Mouse (Mus musculus): Measurements from ENCODE around the gene Prc1. TPM values are rescaled to one million over a fixed set of nuclear protein-coding genes. Genes with fewer than 3 reads are reported as not detected.

Prc1 gene
- polyA plus RNA-seq, 1 experiment from 2014 or later, result 263 TPM

DNA sequence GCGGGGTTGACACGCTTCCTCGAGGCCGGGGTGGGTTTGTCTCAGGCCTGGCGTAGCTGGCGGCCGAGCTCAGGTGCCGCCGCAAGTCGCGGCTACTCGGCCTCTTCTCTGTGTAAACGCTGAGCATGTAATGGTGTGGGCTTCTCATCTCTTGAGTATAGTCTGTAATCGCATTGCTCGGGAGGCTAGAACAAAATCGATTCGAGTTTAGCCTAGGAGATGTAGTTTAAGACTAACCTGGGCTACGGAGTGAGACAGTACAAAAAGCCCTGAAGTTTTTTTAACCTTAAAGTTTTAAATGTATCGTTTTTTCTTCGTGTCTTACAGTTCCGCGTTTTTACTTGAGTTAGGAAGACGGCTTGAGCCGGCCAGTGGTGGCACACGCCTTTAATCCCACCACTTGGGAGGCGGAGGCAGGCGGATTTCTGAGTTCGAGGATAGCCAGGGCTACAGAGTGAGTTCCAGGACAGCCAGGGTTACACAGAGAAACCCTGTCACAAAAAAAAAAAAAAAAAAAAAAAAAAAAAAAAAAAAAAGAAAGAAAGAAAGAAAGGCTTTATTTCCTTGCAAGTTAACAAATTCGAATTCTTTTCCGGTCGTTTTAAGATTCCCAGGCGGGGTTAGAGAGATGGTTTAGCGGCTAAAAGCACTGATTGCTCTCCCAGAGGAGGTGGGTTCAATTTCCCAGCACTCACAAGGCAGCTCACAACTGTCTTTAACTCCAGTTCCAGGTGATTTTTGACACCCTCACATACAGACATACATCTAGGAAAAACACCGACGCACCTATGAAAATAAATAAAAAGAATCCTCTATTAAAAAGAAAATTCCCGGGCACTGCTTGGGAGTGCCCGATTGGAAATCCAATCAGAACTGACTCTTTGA lies 756 bp downstream of the Prc1 start:
- peaks cover 12% of the 10 kb centered on the region; the same call in 1 of the 2 replicates for H3K4me1 ChIP-seq (replicated peaks; ENCODE audit: control insufficient read depth, insufficient read depth, low read length)
- peak overlapping the region; percentile 75 for H3K27ac ChIP-seq (ENCODE audit: low read depth, low read length)
- ATAC-seq (replicated peaks; ENCODE audit: low FRiP score) (peak; percentile 63), DNase-seq (ENCODE audit: low spot score) (no peak)
- H3K9me3 ChIP-seq (ENCODE audit: control insufficient read depth, low read length), result no peaks in the 10 kb centered on the region
- H3K9ac ChIP-seq (ENCODE audit: low read length), result peak overlapping the region; percentile 78
- WGBS, result 11% methylated on average over 37 of the region's 37 CpGs
- H3K36me3 ChIP-seq (ENCODE audit: control insufficient read depth, insufficient read depth, low read length), result peaks cover under 1% of the 10 kb centered on the region; the same call in 1 of the 2 replicates
- H3K4me2 ChIP-seq (ENCODE audit: low read depth, low read length, severe bottlenecking), result peak overlapping the region; percentile 37
- H3K27me3 ChIP-seq (ENCODE audit: control insufficient read depth, insufficient read depth, low read length), result no peaks in the 10 kb centered on the region
- H3K4me3 ChIP-seq (ENCODE audit: low read depth, low read length), result peak overlapping the region; percentile 92

- Histone ChIP-seq H3K27ac (ENCODE audit: low read depth, low read length) (no peak overlapping the region), H3K27me3 (ENCODE audit: control insufficient read depth, insufficient read depth, low read length) (no peaks in the 10 kb centered on the region), H3K4me3 (ENCODE audit: low read depth, low read length) (no peak overlapping the region), H3K4me1 (replicated peaks; ENCODE audit: control insufficient read depth, insufficient read depth, low read length) (peaks cover 12% of the 10 kb centered on the region; the same call in 1 of the 2 replicates), H3K9me3 (ENCODE audit: control insufficient read depth, low read length) (no peaks in the 10 kb centered on the region), H3K9ac (ENCODE audit: low read length) (peak overlapping the region; percentile 20), H3K36me3 (ENCODE audit: control insufficient read depth, insufficient read depth, low read length) (peaks cover 10% of the 10 kb centered on the region; the same call in 1 of the 2 replicates), H3K4me2 (ENCODE audit: low read depth, low read length, severe bottlenecking) (no peak overlapping the region)
- ATAC-seq (replicated peaks; ENCODE audit: low FRiP score) (no peak), DNase-seq (ENCODE audit: low spot score) (no peak)
- 89% methylated on average over 6 of the region's 6 CpGs for WGBS
These were observed 2.2 kb downstream of the Prc1 start for GRCm38 (mm10) chr7:80296462-80296861.

DNA sequence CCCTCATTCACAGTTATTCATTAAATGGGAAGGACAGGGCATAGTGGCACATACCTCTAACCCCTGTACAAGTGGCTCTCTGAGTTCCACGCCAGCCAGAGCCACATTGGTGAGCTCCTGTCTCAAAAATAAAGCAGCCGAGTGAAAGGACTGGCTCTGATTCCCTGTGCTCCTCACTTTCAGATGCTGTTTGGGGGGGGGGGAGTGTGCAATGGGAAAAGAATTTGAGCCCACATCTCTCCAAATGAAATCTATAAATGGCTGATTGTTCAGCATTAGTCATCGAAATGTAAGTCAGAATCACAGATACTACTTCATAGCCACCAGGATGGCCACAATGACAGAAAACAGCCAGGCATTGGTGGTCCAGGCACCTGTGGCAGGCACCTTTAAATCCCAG lies 2.8 kb downstream of the Prc1 start:
- Histone ChIP-seq H3K36me3 (ENCODE audit: control insufficient read depth, insufficient read depth, low read length) (peaks cover 12% of the 10 kb centered on the region; the same call in 1 of the 2 replicates), H3K27ac (ENCODE audit: low read depth, low read length) (no peak overlapping the region), H3K4me3 (ENCODE audit: low read depth, low read length) (no peak overlapping the region), H3K4me2 (ENCODE audit: low read depth, low read length, severe bottlenecking) (no peak overlapping the region), H3K4me1 (replicated peaks; ENCODE audit: control insufficient read depth, insufficient read depth, low read length) (peaks cover 12% of the 10 kb centered on the region; the same call in 1 of the 2 replicates), H3K27me3 (ENCODE audit: control insufficient read depth, insufficient read depth, low read length) (no peaks in the 10 kb centered on the region), H3K9me3 (ENCODE audit: control insufficient read depth, low read length) (no peaks in the 10 kb centered on the region), H3K9ac (ENCODE audit: low read length) (no peak overlapping the region; the same call in 1 of the 2 replicates)
- no peak for ATAC-seq (replicated peaks; ENCODE audit: low FRiP score)
- 89% methylated on average over 3 of the region's 3 CpGs for WGBS
- DNase-seq (ENCODE audit: low spot score), result no peak

- Histone ChIP-seq H3K9me3 (ENCODE audit: control insufficient read depth, low read length) (no peaks in the 10 kb centered on the region), H3K27ac (ENCODE audit: low read depth, low read length) (no peak overlapping the region), H3K4me1 (replicated peaks; ENCODE audit: control insufficient read depth, insufficient read depth, low read length) (peaks cover 12% of the 10 kb centered on the region; the same call in 1 of the 2 replicates), H3K36me3 (ENCODE audit: control insufficient read depth, insufficient read depth, low read length) (peaks cover 15% of the 10 kb centered on the region; the same call in 1 of the 2 replicates), H3K4me2 (ENCODE audit: low read depth, low read length, severe bottlenecking) (no peak overlapping the region), H3K27me3 (ENCODE audit: control insufficient read depth, insufficient read depth, low read length) (no peaks in the 10 kb centered on the region), H3K4me3 (ENCODE audit: low read depth, low read length) (no peak overlapping the region), H3K9ac (ENCODE audit: low read length) (no peak overlapping the region)
- WGBS, result 95% methylated on average over 4 of the region's 4 CpGs
- DNase-seq (ENCODE audit: low spot score) (no peak), ATAC-seq (replicated peaks; ENCODE audit: low FRiP score) (no peak)
These were observed 4.5 kb downstream of the Prc1 start for GRCm38 (mm10) chr7:80298754-80299153.

DNA sequence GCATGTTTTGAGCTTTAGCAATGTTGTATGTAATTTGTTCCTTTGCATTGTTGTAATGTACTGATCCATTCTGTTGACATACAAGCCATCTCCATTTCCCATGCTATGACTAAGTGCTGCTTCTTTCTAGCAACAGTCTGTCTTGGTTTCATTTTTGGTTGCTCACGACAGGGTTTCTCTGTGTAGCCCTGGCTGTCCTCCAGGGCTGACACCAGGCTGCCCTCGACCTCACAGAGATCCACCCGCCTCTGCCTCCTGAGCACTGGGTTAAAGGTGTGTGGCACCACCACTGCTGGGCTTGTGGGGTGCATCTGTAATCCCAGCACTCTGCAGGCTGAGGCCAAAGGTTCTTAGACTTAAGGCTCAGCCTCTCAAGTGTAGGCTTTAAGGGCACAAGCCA lies 5.3 kb downstream of the Prc1 start:
- no peak overlapping the region for H3K9ac ChIP-seq (ENCODE audit: low read length)
- H3K27me3 ChIP-seq (ENCODE audit: control insufficient read depth, insufficient read depth, low read length), result no peaks in the 10 kb centered on the region
- H3K4me2 ChIP-seq (ENCODE audit: low read depth, low read length, severe bottlenecking), result no peak overlapping the region
- DNase-seq (ENCODE audit: low spot score) (no peak), ATAC-seq (replicated peaks; ENCODE audit: low FRiP score) (no peak)
- H3K4me3 ChIP-seq (ENCODE audit: low read depth, low read length), result no peak overlapping the region
- no peaks in the 10 kb centered on the region for H3K9me3 ChIP-seq (ENCODE audit: control insufficient read depth, low read length)
- peaks cover 12% of the 10 kb centered on the region; the same call in 1 of the 2 replicates for H3K4me1 ChIP-seq (replicated peaks; ENCODE audit: control insufficient read depth, insufficient read depth, low read length)
- H3K36me3 ChIP-seq (ENCODE audit: control insufficient read depth, insufficient read depth, low read length), result peaks cover 15% of the 10 kb centered on the region; the same call in 1 of the 2 replicates
- H3K27ac ChIP-seq (ENCODE audit: low read depth, low read length), result no peak overlapping the region
- 96% methylated on average over 3 of the region's 3 CpGs for WGBS

DNA sequence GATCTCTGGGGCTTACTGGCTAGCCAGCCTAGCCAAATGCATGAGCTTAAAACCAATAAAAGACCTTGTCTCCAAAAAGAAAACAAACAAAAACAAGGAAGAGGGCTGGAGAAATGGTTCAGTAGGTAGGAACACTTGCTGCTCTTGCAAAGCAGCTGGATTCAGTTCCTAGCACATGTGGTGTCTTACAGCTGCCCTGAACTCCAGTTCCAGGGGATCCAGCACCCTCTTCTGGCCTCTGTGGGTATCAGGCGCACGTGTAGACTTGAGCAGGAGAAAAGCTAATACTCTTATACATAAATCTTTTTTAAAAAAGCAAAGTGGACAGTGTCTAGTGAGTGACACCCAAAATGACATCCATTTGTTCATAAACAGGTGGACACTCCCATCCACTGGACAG lies 7.3 kb downstream of the Prc1 start:
- Histone ChIP-seq H3K36me3 (ENCODE audit: control insufficient read depth, insufficient read depth, low read length) (peaks cover 21% of the 10 kb centered on the region; the same call in 1 of the 2 replicates), H3K4me3 (ENCODE audit: low read depth, low read length) (no peak overlapping the region), H3K9me3 (ENCODE audit: control insufficient read depth, low read length) (no peaks in the 10 kb centered on the region), H3K4me1 (replicated peaks; ENCODE audit: control insufficient read depth, insufficient read depth, low read length) (peaks cover 9% of the 10 kb centered on the region; the same call in 1 of the 2 replicates), H3K9ac (ENCODE audit: low read length) (no peak overlapping the region), H3K27me3 (ENCODE audit: control insufficient read depth, insufficient read depth, low read length) (no peaks in the 10 kb centered on the region), H3K27ac (ENCODE audit: low read depth, low read length) (no peak overlapping the region), H3K4me2 (ENCODE audit: low read depth, low read length, severe bottlenecking) (no peak overlapping the region)
- DNase-seq (ENCODE audit: low spot score) (no peak), ATAC-seq (replicated peaks; ENCODE audit: low FRiP score) (no peak)
- WGBS, result 91% methylated on average over 2 of the region's 2 CpGs

DNA sequence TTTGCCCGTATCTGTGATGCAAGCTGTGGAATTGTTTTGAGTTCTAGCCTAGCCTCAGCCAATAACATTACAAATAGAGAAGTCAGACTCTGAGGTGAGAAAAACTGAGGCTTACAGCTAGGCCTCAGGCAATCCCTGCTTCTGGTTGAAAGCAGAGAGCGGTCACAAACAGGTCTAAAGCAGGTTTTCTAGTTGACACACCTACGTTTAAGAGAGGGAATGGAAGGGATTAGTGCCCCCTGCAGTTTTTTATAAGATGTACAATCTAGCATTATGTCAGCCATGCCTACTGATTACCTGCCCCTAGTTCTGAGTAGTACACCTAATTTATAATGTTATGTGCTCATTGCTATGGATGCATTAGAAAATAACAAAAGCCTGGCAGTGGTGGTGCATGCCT lies 13.5 kb downstream of the Prc1 start:
- H3K36me3 ChIP-seq (ENCODE audit: control insufficient read depth, insufficient read depth, low read length), result peaks cover 24% of the 10 kb centered on the region

GRCm38 (mm10) chr7:80310771-80311170 lies 16.5 kb downstream of the Prc1 start:
- Histone ChIP-seq H3K9me3 (ENCODE audit: control insufficient read depth, low read length) (no peaks in the 10 kb centered on the region), H3K27ac (ENCODE audit: low read depth, low read length) (no peak overlapping the region), H3K36me3 (ENCODE audit: control insufficient read depth, insufficient read depth, low read length) (peaks cover 36% of the 10 kb centered on the region), H3K4me1 (replicated peaks; ENCODE audit: control insufficient read depth, insufficient read depth, low read length) (no peaks in the 10 kb centered on the region), H3K4me3 (ENCODE audit: low read depth, low read length) (no peak overlapping the region), H3K9ac (ENCODE audit: low read length) (no peak overlapping the region), H3K4me2 (ENCODE audit: low read depth, low read length, severe bottlenecking) (no peak overlapping the region), H3K27me3 (ENCODE audit: control insufficient read depth, insufficient read depth, low read length) (no peaks in the 10 kb centered on the region)
- ATAC-seq (replicated peaks; ENCODE audit: low FRiP score) (no peak), DNase-seq (ENCODE audit: low spot score) (no peak)
- WGBS, result 85% methylated on average over 7 of the region's 7 CpGs

More for the DNA sequence above, 13.5 kb downstream of the Prc1 start:
- Histone ChIP-seq H3K9me3 (ENCODE audit: control insufficient read depth, low read length) (no peaks in the 10 kb centered on the region), H3K4me1 (replicated peaks; ENCODE audit: control insufficient read depth, insufficient read depth, low read length) (no peaks in the 10 kb centered on the region), H3K4me3 (ENCODE audit: low read depth, low read length) (no peak overlapping the region), H3K27ac (ENCODE audit: low read depth, low read length) (no peak overlapping the region), H3K4me2 (ENCODE audit: low read depth, low read length, severe bottlenecking) (no peak overlapping the region), H3K27me3 (ENCODE audit: control insufficient read depth, insufficient read depth, low read length) (no peaks in the 10 kb centered on the region), H3K9ac (ENCODE audit: low read length) (no peak overlapping the region)
- 83% methylated on average over 3 of the region's 3 CpGs for WGBS
- no peak for ATAC-seq (replicated peaks; ENCODE audit: low FRiP score)
- DNase-seq (ENCODE audit: low spot score), result no peak

Measured in forebrain, embryonic 11.5 days (tissue).